Mouse (Mus musculus): ENCODE results near the gene Klhl10. TPM values are rescaled to one million over a fixed set of nuclear protein-coding genes. Genes with fewer than 3 reads are reported as not detected.

Gene Klhl10
- under 1 TPM; 0.57 to 0.97 TPM for total RNA-seq (2021)

GRCm38 (mm10) chr11:100441797-100442196 is at the start of gene Klhl10, which contains the start of gene Nt5c3b:
TSS of gene Klhl10 (plus strand) at chr11:100441917.
TSS of gene Nt5c3b (minus strand) at chr11:100441808.
- no peak for DNase-seq
- intact Hi-C loops (cut with DNase I): no loop called here

DNA sequence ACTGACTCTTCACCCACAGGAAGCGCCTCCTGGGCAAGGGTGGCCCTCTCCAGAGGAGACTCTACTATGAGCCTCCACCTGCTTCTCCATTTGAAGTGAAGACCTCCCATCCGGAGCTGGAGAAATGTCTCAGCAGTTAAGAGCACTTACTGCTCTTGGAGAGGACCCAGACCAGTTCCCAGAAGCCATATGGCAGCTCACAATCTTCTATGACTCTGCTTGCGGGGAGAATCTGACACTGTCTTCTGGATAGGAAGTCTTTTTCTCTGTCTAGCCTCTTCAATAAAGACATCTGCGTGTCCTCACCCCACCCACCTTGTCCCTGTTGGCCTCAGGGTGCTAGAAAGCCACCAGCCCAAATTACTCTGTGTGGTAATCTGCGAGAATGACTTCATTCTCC is 48.8 kb upstream of the Klhl10 start:
- intact Hi-C loops (cut with DNase I): no loop called here
- peak; percentile 42 to 50 for DNase-seq

- DNase-seq: peak; percentile 45 to 54
Observed at GRCm38 (mm10) chr11:100393733-100394132, 48.0 kb upstream of the Klhl10 start.

GRCm38 (mm10) chr11:100394353-100395074 is 47.2 kb upstream of the Klhl10 start:
- intact Hi-C loops (cut with DNase I): no loop called here

More at GRCm38 (mm10) chr11:100393733-100394132, 48.0 kb upstream of the Klhl10 start:
- intact Hi-C loops (cut with DNase I): no loop called here

DNA sequence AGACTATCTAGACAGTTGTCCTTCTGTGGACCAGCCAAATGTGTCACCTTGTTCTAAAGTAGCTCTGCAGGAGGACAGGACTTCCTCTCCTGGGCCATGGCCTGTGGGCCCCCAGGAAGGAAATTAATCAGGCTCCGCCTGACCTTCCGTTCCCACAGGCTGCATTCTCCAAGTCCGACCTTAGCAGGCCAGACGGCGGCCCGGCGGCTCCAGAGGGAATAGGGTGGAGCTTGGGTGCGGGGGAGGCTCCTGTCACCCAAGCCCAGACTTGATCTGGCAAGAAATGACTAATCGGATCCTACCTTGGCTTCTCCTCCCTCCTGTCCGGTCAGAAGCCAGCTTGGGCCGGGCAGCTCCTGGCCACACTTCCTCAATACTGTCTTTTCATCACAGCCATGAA is 46.5 kb upstream of the Klhl10 start:
- DNase-seq: peak; percentile 85 to 87
- intact Hi-C loops (cut with DNase I): no loop called here

More at GRCm38 (mm10) chr11:100394353-100395074, 47.2 kb upstream of the Klhl10 start:
- no peak for DNase-seq

DNA sequence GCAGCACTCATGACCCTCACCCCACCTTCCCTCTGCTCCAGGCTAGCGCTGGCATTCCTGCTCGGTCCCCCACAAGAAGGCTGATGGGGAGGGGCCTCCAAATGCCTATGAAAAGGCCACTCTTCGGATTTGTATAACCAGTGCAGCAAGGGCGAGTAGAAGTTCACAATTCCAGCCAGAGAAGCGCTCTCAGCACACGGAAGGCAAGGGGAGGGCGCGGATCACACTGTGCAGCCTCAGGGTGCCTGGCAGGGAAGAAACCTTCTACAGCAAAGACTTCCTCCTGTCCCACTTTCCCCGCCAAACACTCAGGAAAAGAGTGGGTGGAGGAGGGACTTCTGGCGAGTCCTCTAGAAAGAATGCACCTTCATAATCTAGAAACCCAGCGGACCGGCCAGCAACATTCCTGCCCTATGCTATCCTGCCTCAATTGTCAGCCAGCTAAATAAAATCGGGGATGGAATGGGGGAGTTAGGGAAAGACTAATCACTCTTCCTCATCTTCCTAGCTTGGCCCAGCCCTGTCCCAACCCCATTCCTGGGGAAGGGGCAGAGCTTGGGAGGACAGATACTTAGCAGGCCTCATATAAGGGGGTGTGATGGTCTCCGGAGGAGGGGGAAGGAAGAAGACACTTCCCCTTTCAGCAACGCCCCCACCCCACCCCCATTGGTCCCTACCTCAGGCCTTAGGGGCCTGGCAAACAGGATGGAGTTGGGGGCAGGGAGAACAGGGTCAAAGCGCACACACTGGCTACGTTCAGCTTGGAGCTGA is 45.7 kb upstream of the Klhl10 start:
- intact Hi-C loops (cut with DNase I): loop anchor here (2.0 kb wide), 1 partner anchor 19 kb away; the partner anchor contains the start of genes Fkbp10 and P3h4
- peak; percentile 64 to 65 for DNase-seq

DNA sequence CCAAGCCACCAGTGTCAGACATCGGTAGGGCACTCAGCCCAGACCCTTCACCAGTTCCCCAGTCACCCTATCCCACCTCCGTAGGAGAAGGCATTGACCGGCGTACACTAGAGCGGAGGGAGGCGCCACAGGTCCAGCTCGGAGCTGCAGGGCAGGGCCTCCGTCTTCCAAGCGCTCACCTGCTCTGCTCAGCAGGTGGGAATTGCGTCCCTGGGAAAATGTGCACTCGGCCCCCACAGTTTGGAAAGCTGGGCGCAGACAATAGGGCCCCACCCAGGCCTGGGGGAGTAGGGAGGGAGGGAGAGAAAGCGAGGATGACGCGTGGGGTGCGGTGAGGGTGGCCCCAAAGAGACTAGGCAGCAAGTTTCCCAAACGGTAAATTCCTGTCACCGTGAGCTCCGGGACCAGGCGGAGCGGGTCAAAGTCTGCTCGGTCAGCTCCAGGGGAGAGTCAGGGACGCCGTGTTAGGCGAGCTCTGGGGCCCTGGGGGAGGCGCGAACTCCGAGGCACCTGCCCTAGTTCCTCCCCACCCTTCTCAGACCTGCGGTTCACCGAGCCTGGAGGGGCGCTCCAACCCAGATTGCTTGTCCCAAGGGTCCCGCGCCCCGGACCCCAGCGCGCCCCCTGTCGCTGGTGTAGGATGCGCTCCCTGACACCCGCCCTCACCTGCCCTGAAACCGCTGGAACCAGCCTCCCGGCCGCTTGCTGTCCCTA is 44.7 kb upstream of the Klhl10 start:
- DNase-seq: peak; percentile 68 to 75
- intact Hi-C loops (cut with DNase I): loop anchor here (2.0 kb wide), 1 partner anchor 18 kb away; the partner anchor contains the start of genes Fkbp10 and P3h4

GRCm38 (mm10) chr11:100397600-100398389 is 43.9 kb upstream of the Klhl10 start, which contains the start of gene Jup:
TSS of gene Jup (minus strand) at chr11:100397763.
- intact Hi-C loops (cut with DNase I): loop anchor here (2.0 kb wide), 1 partner anchor 17 kb away; the partner anchor contains the start of genes Fkbp10 and P3h4
- DNase-seq: peak; percentile 100

- no peak for DNase-seq
- intact Hi-C loops (cut with DNase I): no loop called here
Observed at GRCm38 (mm10) chr11:100398517-100398916, 43.2 kb upstream of the Klhl10 start.

DNA sequence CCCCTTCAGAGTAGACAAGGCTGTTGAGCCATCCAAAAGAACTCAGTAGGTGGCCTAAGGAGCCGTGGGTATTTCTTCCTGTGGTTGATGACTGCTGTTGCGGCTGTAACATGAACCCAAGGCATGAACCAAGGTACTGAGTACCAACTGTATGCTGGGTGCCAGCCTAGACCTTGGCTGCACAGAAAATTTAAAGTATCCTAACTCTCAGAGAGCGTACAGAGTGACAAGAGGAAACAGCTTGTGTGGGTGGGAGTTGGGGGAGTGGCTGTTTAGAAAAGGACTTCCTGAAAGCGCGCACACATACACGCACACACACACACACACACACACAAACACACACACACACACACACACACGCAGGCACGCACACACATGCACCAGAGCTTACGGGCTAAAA is 42.4 kb upstream of the Klhl10 start:
- intact Hi-C loops (cut with DNase I): no loop called here
- DNase-seq: peak in 1 of 2 experiments; percentile 49

GRCm38 (mm10) chr11:100399727-100400538 is 41.8 kb upstream of the Klhl10 start:
- intact Hi-C loops (cut with DNase I): no loop called here
- DNase-seq: peak; percentile 43 to 47

- intact Hi-C loops (cut with DNase I): no loop called here
- no peak for DNase-seq
Observed at GRCm38 (mm10) chr11:100400842-100401241, 40.9 kb upstream of the Klhl10 start.

DNA sequence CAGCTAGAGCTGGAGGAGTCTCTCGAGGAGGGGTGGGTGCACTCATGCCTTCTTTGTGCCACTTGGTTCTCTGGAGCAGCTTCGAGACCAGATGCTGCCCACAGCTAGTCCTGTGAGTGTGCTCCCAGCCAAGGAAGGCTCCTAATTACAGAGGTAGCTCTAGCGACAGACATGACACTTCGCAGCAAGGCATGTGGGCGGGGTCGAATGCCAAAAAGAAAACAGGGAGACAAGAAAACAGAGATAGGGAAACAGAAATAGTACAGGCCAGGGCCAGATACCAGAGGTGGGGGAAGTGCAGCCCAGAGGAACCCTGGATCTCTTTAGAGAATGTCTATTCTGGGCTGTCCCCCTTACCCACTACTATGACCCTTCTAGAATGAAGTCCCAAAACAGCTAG is 39.5 kb upstream of the Klhl10 start:
- DNase-seq: peak; percentile 80 to 87
- intact Hi-C loops (cut with DNase I): no loop called here

DNA sequence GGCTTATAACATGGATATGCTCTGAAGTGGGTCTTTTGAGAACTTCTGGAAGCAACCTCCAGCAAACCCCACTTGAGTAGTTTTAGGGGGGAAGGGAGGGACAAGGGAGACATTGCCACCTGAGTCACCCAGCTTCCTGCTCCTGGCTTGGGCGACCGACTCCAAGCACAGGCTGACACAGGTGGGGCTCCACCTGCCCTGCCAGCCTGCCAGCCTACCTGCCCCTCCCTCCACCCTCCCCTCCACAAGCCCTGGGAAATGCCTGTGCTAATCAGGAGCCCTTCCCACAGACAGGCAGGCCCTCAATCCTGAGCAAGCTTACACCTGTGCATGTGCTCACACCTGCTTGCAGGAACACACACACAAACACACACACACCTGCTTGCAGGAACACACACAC is 39.0 kb upstream of the Klhl10 start:
- intact Hi-C loops (cut with DNase I): no loop called here
- no peak for DNase-seq

GRCm38 (mm10) chr11:100403445-100404134 is 38.1 kb upstream of the Klhl10 start:
- peak in 1 of 2 experiments; percentile 40 for DNase-seq
- intact Hi-C loops (cut with DNase I): no loop called here

- no peak for DNase-seq
- intact Hi-C loops (cut with DNase I): no loop called here
Observed at GRCm38 (mm10) chr11:100404456-100405074, 37.2 kb upstream of the Klhl10 start.

- intact Hi-C loops (cut with DNase I): no loop called here
Observed at GRCm38 (mm10) chr11:100406273-100406672, 35.4 kb upstream of the Klhl10 start.

More at GRCm38 (mm10) chr11:100406273-100406672, 35.4 kb upstream of the Klhl10 start:
- DNase-seq: no peak

All from heart, postnatal 10 days (tissue).